Mouse (Mus musculus): Measurements from ENCODE around the gene Ostf1. TPM values are rescaled to one million over a fixed set of nuclear protein-coding genes. Genes with fewer than 3 reads are reported as not detected.

Gene Ostf1
- polyA plus RNA-seq, 1 experiment from 2014 or later = 106 TPM

DNA sequence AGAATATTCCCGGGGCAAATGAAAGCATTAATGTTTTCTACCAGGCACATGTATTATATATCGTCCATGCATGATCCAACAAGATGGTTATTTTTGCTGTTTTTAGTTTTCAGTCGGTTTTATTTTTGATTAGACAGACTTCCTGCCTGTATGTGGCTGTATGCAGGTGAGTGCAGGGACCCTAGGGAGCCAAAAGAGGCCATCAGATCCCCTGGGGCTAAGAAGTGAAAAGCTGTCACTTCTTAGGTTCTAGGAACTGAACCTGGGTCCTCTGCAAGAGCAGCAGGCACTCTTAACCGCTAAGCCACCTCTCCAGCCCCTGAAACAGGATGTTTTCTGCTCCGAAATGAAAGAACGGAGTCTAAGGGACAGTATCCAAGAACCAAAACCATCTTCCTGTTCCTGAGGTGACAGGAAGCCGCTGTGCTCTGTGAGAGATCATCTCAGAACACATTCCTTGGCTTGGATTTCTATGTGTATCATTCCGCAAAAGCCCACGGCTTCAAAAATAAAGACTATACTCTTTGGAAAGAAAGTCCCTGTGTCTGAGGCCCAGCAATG lies 15.9 kb downstream of the Ostf1 start:
- 58% methylated on average over 9 of the region's 9 CpGs for WGBS
- 0 out of 2 replicates have a peak overlapping the region, but pooled peaks have one; percentile 4 for H3K4me2 ChIP-seq (ENCODE audit: low read depth, low read length)
- no peak for ATAC-seq

DNA sequence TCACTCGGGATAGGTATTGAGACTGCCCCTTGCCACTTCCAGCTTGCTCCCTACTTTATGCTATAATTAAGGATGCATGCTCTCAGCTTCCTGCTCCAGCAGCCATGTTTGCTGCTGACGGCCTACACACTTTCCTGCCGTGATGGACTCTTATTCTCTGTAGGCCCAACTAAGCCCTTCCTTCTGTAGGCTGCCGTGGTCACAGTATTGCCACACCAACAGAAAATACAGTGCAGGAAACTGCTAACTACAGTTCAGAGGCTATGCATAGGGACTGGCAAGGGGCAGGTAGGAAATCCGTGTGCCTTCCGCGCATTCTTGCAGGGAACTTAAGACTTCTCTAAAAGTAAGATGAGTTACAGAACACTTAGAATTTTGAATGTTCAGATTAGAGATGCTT lies 17.3 kb downstream of the Ostf1 start:
- Histone ChIP-seq H3K36me3 (ENCODE audit: control insufficient read depth, insufficient read depth, low read length) (no peaks in the 10 kb centered on the region), H3K9me3 (ENCODE audit: control insufficient read depth, low read length) (no peaks in the 10 kb centered on the region), H3K27me3 (replicated peaks; ENCODE audit: control insufficient read depth, insufficient read depth, low read length) (no peaks in the 10 kb centered on the region), H3K4me1 (ENCODE audit: control insufficient read depth, insufficient read depth, low read length) (no peaks in the 10 kb centered on the region), H3K4me2 (ENCODE audit: low read depth, low read length) (no peak overlapping the region), H3K27ac (ENCODE audit: low read length) (no peak overlapping the region), H3K9ac (ENCODE audit: low read depth, low read length) (no peak overlapping the region), H3K4me3 (ENCODE audit: low read length) (no peak overlapping the region)
- no peak for ATAC-seq
- 78% methylated on average over 7 of the region's 7 CpGs for WGBS

More for the DNA sequence above, 15.9 kb downstream of the Ostf1 start:
- Histone ChIP-seq H3K36me3 (ENCODE audit: control insufficient read depth, insufficient read depth, low read length) (no peaks in the 10 kb centered on the region), H3K4me1 (ENCODE audit: control insufficient read depth, insufficient read depth, low read length) (no peaks in the 10 kb centered on the region), H3K27ac (ENCODE audit: low read length) (peak overlapping the region; percentile 13; the same call in 1 of the 2 replicates), H3K9ac (ENCODE audit: low read depth, low read length) (no peak overlapping the region), H3K4me3 (ENCODE audit: low read length) (no peak overlapping the region), H3K27me3 (replicated peaks; ENCODE audit: control insufficient read depth, insufficient read depth, low read length) (no peaks in the 10 kb centered on the region), H3K9me3 (ENCODE audit: control insufficient read depth, low read length) (no peaks in the 10 kb centered on the region)

DNA sequence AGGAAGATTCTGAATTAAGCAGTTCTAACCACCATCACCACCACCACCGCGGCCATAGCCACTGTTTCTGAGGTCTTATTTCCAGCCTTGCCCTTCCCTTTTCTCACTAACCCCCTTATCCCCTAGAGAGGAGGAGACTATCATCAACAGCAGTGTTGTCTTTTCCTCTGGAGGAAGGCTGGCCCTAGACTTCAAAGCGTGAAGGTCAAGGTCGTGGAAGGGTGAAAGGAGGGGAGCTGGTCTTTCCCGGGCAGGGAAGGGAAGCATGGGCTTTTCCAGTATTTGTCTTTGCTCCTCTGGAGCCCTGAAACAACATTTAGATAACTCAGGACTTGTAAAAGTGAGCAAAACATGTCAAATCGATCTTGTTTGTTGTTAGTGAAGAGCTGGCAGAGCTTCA lies 22.6 kb downstream of the Ostf1 start:
- WGBS = 60% methylated on average over 6 of the region's 6 CpGs
- Histone ChIP-seq H3K4me1 (ENCODE audit: control insufficient read depth, insufficient read depth, low read length) (peaks cover 6% of the 10 kb centered on the region; the same call in 1 of the 2 replicates), H3K27me3 (replicated peaks; ENCODE audit: control insufficient read depth, insufficient read depth, low read length) (no peaks in the 10 kb centered on the region), H3K36me3 (ENCODE audit: control insufficient read depth, insufficient read depth, low read length) (no peaks in the 10 kb centered on the region), H3K4me2 (ENCODE audit: low read depth, low read length) (no peak overlapping the region), H3K27ac (ENCODE audit: low read length) (no peak overlapping the region), H3K4me3 (ENCODE audit: low read length) (no peak overlapping the region), H3K9ac (ENCODE audit: low read depth, low read length) (no peak overlapping the region), H3K9me3 (ENCODE audit: control insufficient read depth, low read length) (no peaks in the 10 kb centered on the region)
- ATAC-seq = no peak

DNA sequence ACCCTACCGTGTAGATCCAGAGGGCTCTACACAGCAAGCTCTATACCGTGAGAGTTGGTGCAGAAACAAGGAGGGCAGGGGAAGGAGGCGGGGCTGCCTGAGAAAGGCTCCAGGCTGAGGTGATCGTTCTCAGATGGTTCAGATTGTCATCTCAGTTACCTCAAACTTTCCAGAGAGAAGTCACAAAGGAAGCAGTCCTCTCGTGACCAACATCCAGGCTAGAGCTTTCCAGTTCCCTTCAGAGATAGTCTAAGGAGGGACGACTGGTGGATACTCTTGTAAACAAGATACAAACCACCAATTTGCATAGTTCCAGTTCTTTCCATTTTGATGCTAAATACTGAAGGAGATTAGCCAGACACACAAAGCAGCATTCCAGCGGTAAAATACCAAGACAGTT lies 23.7 kb downstream of the Ostf1 start:
- Histone ChIP-seq H3K9ac (ENCODE audit: low read depth, low read length) (no peak overlapping the region), H3K4me3 (ENCODE audit: low read length) (no peak overlapping the region), H3K4me1 (ENCODE audit: control insufficient read depth, insufficient read depth, low read length) (peaks cover 6% of the 10 kb centered on the region; the same call in 1 of the 2 replicates), H3K9me3 (ENCODE audit: control insufficient read depth, low read length) (no peaks in the 10 kb centered on the region), H3K27me3 (replicated peaks; ENCODE audit: control insufficient read depth, insufficient read depth, low read length) (no peaks in the 10 kb centered on the region), H3K27ac (ENCODE audit: low read length) (no peak overlapping the region), H3K4me2 (ENCODE audit: low read depth, low read length) (no peak overlapping the region), H3K36me3 (ENCODE audit: control insufficient read depth, insufficient read depth, low read length) (no peaks in the 10 kb centered on the region)
- WGBS = 55% methylated on average over 7 of the region's 7 CpGs
- ATAC-seq = no peak

DNA sequence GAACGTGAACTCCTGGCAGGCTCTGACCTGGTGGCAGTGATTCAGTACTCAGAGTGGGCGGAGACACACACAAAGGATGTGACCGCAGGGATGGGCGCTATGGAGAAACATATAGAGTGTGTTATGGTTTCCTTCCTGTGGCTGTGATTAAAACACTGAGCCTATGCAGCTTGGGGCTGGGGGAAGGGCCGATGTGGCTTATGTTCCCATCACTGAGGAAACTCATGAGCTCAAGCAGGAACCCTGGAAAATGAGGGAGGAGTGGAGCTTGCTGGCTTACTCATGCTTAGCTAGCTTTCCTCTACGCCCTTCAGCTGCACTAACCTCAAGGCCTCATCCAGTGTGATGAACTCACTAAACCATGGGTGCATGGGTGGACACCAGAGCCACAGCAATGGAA lies 28.6 kb downstream of the Ostf1 start:
- peaks cover 6% of the 10 kb centered on the region; the same call in 1 of the 2 replicates for H3K4me1 ChIP-seq (ENCODE audit: control insufficient read depth, insufficient read depth, low read length)
- H3K4me3 ChIP-seq (ENCODE audit: low read length) = no peak overlapping the region
- no peaks in the 10 kb centered on the region for H3K27me3 ChIP-seq (replicated peaks; ENCODE audit: control insufficient read depth, insufficient read depth, low read length)
- no peak overlapping the region for H3K9ac ChIP-seq (ENCODE audit: low read depth, low read length)
- H3K4me2 ChIP-seq (ENCODE audit: low read depth, low read length) = no peak overlapping the region
- no peak overlapping the region for H3K27ac ChIP-seq (ENCODE audit: low read length)
- no peak for ATAC-seq
- no peaks in the 10 kb centered on the region; the same call in 1 of the 2 replicates for H3K36me3 ChIP-seq (ENCODE audit: control insufficient read depth, insufficient read depth, low read length)
- WGBS = 88% methylated on average over 6 of the region's 6 CpGs
- H3K9me3 ChIP-seq (ENCODE audit: control insufficient read depth, low read length) = no peaks in the 10 kb centered on the region

DNA sequence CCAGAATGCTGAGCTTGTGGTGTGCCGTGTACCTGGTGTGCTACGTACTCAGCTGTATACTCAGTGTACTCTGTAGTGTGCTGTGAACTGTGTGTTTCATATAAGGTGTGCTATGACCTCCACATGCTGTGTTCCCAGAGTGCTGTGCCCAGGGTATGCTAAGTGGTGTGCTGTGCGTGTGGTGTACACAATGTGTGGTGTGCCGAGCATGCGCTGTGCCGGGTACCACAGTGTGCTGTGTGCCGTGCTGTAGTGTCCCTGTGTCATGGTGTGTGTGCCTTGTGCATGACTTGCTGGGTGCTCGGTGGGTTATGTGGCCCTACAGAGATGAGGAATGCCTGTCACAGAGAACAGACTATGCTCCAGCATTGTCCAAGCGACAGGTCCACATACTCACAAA lies 31.0 kb downstream of the Ostf1 start:
- no peak for ATAC-seq

DNA sequence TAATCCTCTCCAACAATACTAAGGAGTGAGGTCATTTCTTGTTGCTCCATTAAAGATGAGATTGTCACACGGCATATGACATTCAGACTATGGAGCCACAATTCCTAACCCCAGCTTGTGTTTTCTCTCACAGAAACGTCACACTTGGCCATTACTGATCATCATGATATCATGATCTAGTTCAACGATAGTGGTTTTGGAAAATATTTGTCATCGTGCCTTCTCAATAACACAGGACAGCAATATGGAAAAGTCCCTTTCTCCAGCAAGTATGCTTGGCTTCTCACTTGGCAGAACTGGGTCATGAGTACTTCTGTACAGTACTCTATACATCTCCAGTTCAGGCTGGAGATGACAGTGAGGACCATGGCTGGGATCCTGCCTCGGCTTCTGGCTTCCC lies 32.0 kb downstream of the Ostf1 start:
- H3K4me3 ChIP-seq (ENCODE audit: low read length) = no peak overlapping the region
- H3K27ac ChIP-seq (ENCODE audit: low read length) = no peak overlapping the region
- H3K9me3 ChIP-seq (ENCODE audit: control insufficient read depth, low read length) = no peaks in the 10 kb centered on the region
- ATAC-seq = no peak
- H3K4me2 ChIP-seq (ENCODE audit: low read depth, low read length) = no peak overlapping the region
- H3K9ac ChIP-seq (ENCODE audit: low read depth, low read length) = no peak overlapping the region
- H3K4me1 ChIP-seq (ENCODE audit: control insufficient read depth, insufficient read depth, low read length) = no peaks in the 10 kb centered on the region
- no peaks in the 10 kb centered on the region for H3K27me3 ChIP-seq (replicated peaks; ENCODE audit: control insufficient read depth, insufficient read depth, low read length)
- no peaks in the 10 kb centered on the region; the same call in 1 of the 2 replicates for H3K36me3 ChIP-seq (ENCODE audit: control insufficient read depth, insufficient read depth, low read length)
- 88% methylated on average over 5 of the region's 5 CpGs for WGBS

More for the DNA sequence above, 31.0 kb downstream of the Ostf1 start:
- no peaks in the 10 kb centered on the region for H3K4me1 ChIP-seq (ENCODE audit: control insufficient read depth, insufficient read depth, low read length)
- no peak overlapping the region for H3K4me3 ChIP-seq (ENCODE audit: low read length)
- H3K27me3 ChIP-seq (replicated peaks; ENCODE audit: control insufficient read depth, insufficient read depth, low read length) = no peaks in the 10 kb centered on the region
- H3K9ac ChIP-seq (ENCODE audit: low read depth, low read length) = no peak overlapping the region
- H3K27ac ChIP-seq (ENCODE audit: low read length) = no peak overlapping the region
- H3K9me3 ChIP-seq (ENCODE audit: control insufficient read depth, low read length) = no peaks in the 10 kb centered on the region
- no peak overlapping the region for H3K4me2 ChIP-seq (ENCODE audit: low read depth, low read length)
- no peaks in the 10 kb centered on the region; the same call in 1 of the 2 replicates for H3K36me3 ChIP-seq (ENCODE audit: control insufficient read depth, insufficient read depth, low read length)
- WGBS = 93% methylated on average over 9 of the region's 9 CpGs

DNA sequence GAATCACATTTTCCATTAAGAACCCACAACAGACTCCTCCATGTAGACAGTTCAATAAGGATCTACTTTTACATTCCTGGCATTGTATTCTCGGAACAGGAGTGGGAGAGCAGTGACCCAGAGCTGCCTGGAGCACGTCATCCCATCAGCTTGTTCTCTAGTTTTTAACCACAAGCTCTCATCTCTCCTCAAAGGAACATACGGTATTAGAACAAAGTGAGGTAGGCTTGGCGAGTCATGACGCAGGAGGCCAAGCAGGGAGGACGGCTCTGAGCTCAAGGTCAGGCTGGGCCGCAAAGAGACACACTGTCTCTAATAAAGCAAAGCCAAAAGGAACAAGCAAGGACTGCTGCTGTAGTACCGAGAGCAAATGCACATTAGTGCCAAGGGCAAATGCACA lies 32.6 kb downstream of the Ostf1 start:
- no peaks in the 10 kb centered on the region for H3K9me3 ChIP-seq (ENCODE audit: control insufficient read depth, low read length)
- H3K4me2 ChIP-seq (ENCODE audit: low read depth, low read length) = no peak overlapping the region
- no peak overlapping the region for H3K4me3 ChIP-seq (ENCODE audit: low read length)
- H3K4me1 ChIP-seq (ENCODE audit: control insufficient read depth, insufficient read depth, low read length) = no peaks in the 10 kb centered on the region
- ATAC-seq = no peak
- H3K36me3 ChIP-seq (ENCODE audit: control insufficient read depth, insufficient read depth, low read length) = no peaks in the 10 kb centered on the region; the same call in 1 of the 2 replicates
- WGBS = 72% methylated on average over 8 of the region's 8 CpGs
- no peak overlapping the region for H3K27ac ChIP-seq (ENCODE audit: low read length)
- H3K27me3 ChIP-seq (replicated peaks; ENCODE audit: control insufficient read depth, insufficient read depth, low read length) = no peaks in the 10 kb centered on the region
- no peak overlapping the region for H3K9ac ChIP-seq (ENCODE audit: low read depth, low read length)

DNA sequence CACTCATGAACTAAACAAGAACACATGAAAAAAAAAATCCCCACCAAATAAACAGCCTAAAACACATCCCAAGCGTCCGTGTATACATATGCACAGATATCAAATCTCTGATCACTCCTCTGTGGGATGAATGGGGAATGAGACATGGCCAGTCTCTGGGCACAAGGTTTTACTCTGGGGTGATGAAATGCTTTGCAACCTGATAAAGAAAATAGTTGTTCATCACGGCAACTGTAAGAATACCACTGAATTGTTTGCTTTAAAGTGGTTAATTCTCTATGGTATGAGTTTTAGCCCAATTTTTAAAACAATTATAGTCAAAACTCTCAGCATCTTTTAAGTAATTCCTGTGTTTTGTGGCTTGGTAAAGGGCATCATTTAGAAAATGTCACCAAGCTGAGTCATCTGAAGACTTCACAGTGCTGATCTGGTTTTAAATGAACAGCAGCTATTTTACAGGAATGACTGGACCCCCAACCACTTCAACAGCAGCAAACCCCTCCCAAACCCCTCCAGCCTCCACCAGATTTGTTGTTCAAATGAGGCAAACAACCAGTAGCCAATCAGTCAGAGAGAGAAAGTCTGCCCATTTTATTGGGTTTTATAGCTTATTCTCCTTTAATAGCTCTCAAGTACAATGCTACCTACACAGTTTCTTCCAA lies 33.2 kb downstream of the Ostf1 start:
- Histone ChIP-seq H3K4me3 (ENCODE audit: low read length) (no peak overlapping the region), H3K4me1 (ENCODE audit: control insufficient read depth, insufficient read depth, low read length) (no peaks in the 10 kb centered on the region), H3K27ac (ENCODE audit: low read length) (no peak overlapping the region), H3K9ac (ENCODE audit: low read depth, low read length) (no peak overlapping the region), H3K36me3 (ENCODE audit: control insufficient read depth, insufficient read depth, low read length) (no peaks in the 10 kb centered on the region; the same call in 1 of the 2 replicates), H3K9me3 (ENCODE audit: control insufficient read depth, low read length) (no peaks in the 10 kb centered on the region), H3K4me2 (ENCODE audit: low read depth, low read length) (no peak overlapping the region), H3K27me3 (replicated peaks; ENCODE audit: control insufficient read depth, insufficient read depth, low read length) (no peaks in the 10 kb centered on the region)
- 92% methylated on average over 3 of the region's 3 CpGs for WGBS
- no peak for ATAC-seq

All from intestine, embryonic 16.5 days (tissue).